Comparison of ENCODE assay signal across 26 mouse cellular contexts in genomic region chr12:118164785-118165184, GRCm38 (mm10). TPM values are rescaled to one million over a fixed set of nuclear protein-coding genes. Genes with fewer than 3 reads are reported as not detected.
DNase-seq lines count a peak whose midpoint lies in the region; ATAC-seq lines count a peak whose summit lies in the region.
"Had no signal": no experiment of that assay in that cellular context is flagged by ENCODE, and none has a peak within 500 bp of the region (broad histone marks: within the 10 kb centered on the region; RNA-seq: fewer than 3 reads in every experiment).

No protein-coding gene starts in this region.

- H3K9ac ChIP-seq in kidney, embryonic 14.5 days (ENCODE audit: low read depth, low read length) = no peak overlapping the region
- no peak overlapping the region for H3K9ac ChIP-seq in lung, embryonic 15.5 days
- H3K9ac ChIP-seq in midbrain, embryonic 11.5 days (ENCODE audit: low read length) = no peak overlapping the region
- no peak overlapping the region for H3K9ac ChIP-seq in midbrain, embryonic 13.5 days (replicated peaks)
- H3K9ac ChIP-seq: embryonic facial prominence, embryonic 13.5 days; hindbrain, embryonic 12.5 days had no signal

- peak; percentile 15 for DNase-seq in embryo, embryonic 10.5 days (ENCODE audit: low spot score)
- DNase-seq in embryo, embryonic 10 days (ENCODE audit: low spot score) = no peak
- no peak for DNase-seq in kidney, adult 18-20 months
- no peak for DNase-seq in lung, postnatal 25 days (ENCODE audit: low spot score)
- peak; percentile 49 for DNase-seq in midbrain, embryonic 11.5 days (ENCODE audit: low spot score, missing footprints)
- DNase-seq: adrenal gland, adult 8-10 months; adrenal gland, postnatal 36 days; B cell, adult 2 months; cerebellum, adult 2 months; cerebellum, postnatal 10 days; gastrocnemius, adult 2 months; gastrocnemius, postnatal 25 days; heart, postnatal 10 days; heart, postnatal 4 days had no signal

- H3K4me2 ChIP-seq in kidney, embryonic 14.5 days (replicated peaks; ENCODE audit: low read depth, low read length) = no peak overlapping the region
- H3K4me2 ChIP-seq in lung, embryonic 15.5 days = no peak overlapping the region
- H3K4me2 ChIP-seq in midbrain, embryonic 11.5 days = no peak overlapping the region
- H3K4me2 ChIP-seq in midbrain, embryonic 13.5 days (replicated peaks) = no peak overlapping the region
- H3K4me2 ChIP-seq: embryonic facial prominence, embryonic 13.5 days; hindbrain, embryonic 12.5 days had no signal

- H3K4me3 ChIP-seq in kidney, embryonic 14.5 days (ENCODE audit: low read length) = no peak overlapping the region
- no peak overlapping the region for H3K4me3 ChIP-seq in lung, embryonic 15.5 days
- no peak overlapping the region for H3K4me3 ChIP-seq in midbrain, embryonic 11.5 days (ENCODE audit: low read depth, low read length)
- H3K4me3 ChIP-seq in midbrain, embryonic 13.5 days (replicated peaks) = no peak overlapping the region
- H3K4me3 ChIP-seq: embryonic facial prominence, embryonic 13.5 days; erythroblast, embryonic 14.5 days; forebrain, embryonic 10.5 days; gastrocnemius, adult 2 months; heart, embryonic 10.5 days; hindbrain, embryonic 12.5 days had no signal

- no peaks in the 10 kb centered on the region for H3K36me3 ChIP-seq in kidney, embryonic 14.5 days (ENCODE audit: control insufficient read depth, insufficient read depth, low read length)
- H3K36me3 ChIP-seq in lung, embryonic 15.5 days = no peaks in the 10 kb centered on the region
- no peaks in the 10 kb centered on the region for H3K36me3 ChIP-seq in midbrain, embryonic 11.5 days (ENCODE audit: control insufficient read depth, insufficient read depth, low read length)
- no peaks in the 10 kb centered on the region for H3K36me3 ChIP-seq in midbrain, embryonic 13.5 days
- H3K36me3 ChIP-seq: embryonic facial prominence, embryonic 13.5 days; forebrain, embryonic 10.5 days; G1E; heart, embryonic 10.5 days; hindbrain, embryonic 12.5 days had no signal

- no peaks in the 10 kb centered on the region for H3K27me3 ChIP-seq in kidney, embryonic 14.5 days (ENCODE audit: control insufficient read depth, insufficient read depth, low read length)
- H3K27me3 ChIP-seq in lung, embryonic 15.5 days = no peaks in the 10 kb centered on the region
- no peaks in the 10 kb centered on the region for H3K27me3 ChIP-seq in midbrain, embryonic 11.5 days (ENCODE audit: control insufficient read depth, insufficient read depth, low read length)
- no peaks in the 10 kb centered on the region for H3K27me3 ChIP-seq in midbrain, embryonic 13.5 days
- H3K27me3 ChIP-seq: embryonic facial prominence, embryonic 13.5 days; hindbrain, embryonic 12.5 days had no signal

- no peaks in the 10 kb centered on the region for H3K4me1 ChIP-seq in kidney, embryonic 14.5 days (ENCODE audit: control insufficient read depth, insufficient read depth, low read length)
- no peaks in the 10 kb centered on the region for H3K4me1 ChIP-seq in lung, embryonic 15.5 days
- no peaks in the 10 kb centered on the region for H3K4me1 ChIP-seq in midbrain, embryonic 11.5 days (ENCODE audit: control insufficient read depth, insufficient read depth, low read length)
- no peaks in the 10 kb centered on the region for H3K4me1 ChIP-seq in midbrain, embryonic 13.5 days (replicated peaks)
- H3K4me1 ChIP-seq: embryonic facial prominence, embryonic 13.5 days; heart, embryonic 10.5 days; hindbrain, embryonic 12.5 days had no signal

- no peaks in the 10 kb centered on the region for H3K9me3 ChIP-seq in kidney, embryonic 14.5 days (ENCODE audit: control insufficient read depth, low read length)
- H3K9me3 ChIP-seq in lung, embryonic 15.5 days = no peaks in the 10 kb centered on the region
- no peaks in the 10 kb centered on the region; the same call in 1 of the 2 replicates for H3K9me3 ChIP-seq in midbrain, embryonic 11.5 days (ENCODE audit: control insufficient read depth, low read length)
- no peaks in the 10 kb centered on the region for H3K9me3 ChIP-seq in midbrain, embryonic 13.5 days
- H3K9me3 ChIP-seq: G1E had no signal

- no peak overlapping the region for H3K27ac ChIP-seq in kidney, embryonic 14.5 days (ENCODE audit: low read depth, low read length)
- no peak overlapping the region for H3K27ac ChIP-seq in lung, embryonic 15.5 days
- H3K27ac ChIP-seq in midbrain, embryonic 11.5 days (ENCODE audit: low read depth, low read length) = no peak overlapping the region
- H3K27ac ChIP-seq in midbrain, embryonic 13.5 days = no peak overlapping the region
- H3K27ac ChIP-seq: embryonic facial prominence, embryonic 13.5 days; forebrain, embryonic 10.5 days; gastrocnemius, adult 2 months; heart, embryonic 10.5 days; hindbrain, embryonic 12.5 days had no signal

- ATAC-seq in kidney, embryonic 14.5 days (ENCODE audit: low FRiP score, low TSS enrichment) = peak; percentile 20; the same call in 1 of the 2 replicates
- peak; percentile 19; the same call in 1 of the 2 replicates for ATAC-seq in lung, embryonic 15.5 days (ENCODE audit: borderline replicate concordance, extremely low read depth, low FRiP score, low TSS enrichment)
- ATAC-seq in midbrain, embryonic 11.5 days (ENCODE audit: low FRiP score) = no peak
- ATAC-seq in midbrain, embryonic 13.5 days = no peak
- ATAC-seq: CD4-positive, CD25-positive, alpha-beta regulatory T cell, adult 4 months; forebrain, embryonic 14.5 days had no signal

- WGBS in kidney, embryonic 14.5 days = 33% methylated on average over 4 of the region's 4 CpGs
- 22% methylated on average over 4 of the region's 4 CpGs for WGBS in lung, embryonic 15.5 days
- WGBS in midbrain, embryonic 11.5 days = 39% methylated on average over 4 of the region's 4 CpGs
- WGBS in midbrain, embryonic 13.5 days = 39% methylated on average over 4 of the region's 4 CpGs

RNA-seq across cellular contexts. Expression of gene Dnah11, which starts 34.1 kb away (rescaled TPM):
- polyA plus RNA-seq in kidney, embryonic 14.5 days (2014; fragmentation: Nextera tagmentation; extraction: Ambion mirVana) = 0.24 and 0.30 TPM in 2 replicates
- 0.40 and 0.69 TPM in 2 replicates for polyA plus RNA-seq in lung, embryonic 15.5 days (2015; fragmentation: Nextera tagmentation; extraction: Ambion mirVana)
- polyA plus RNA-seq in midbrain, embryonic 11.5 days (2014; fragmentation: Nextera tagmentation; extraction: Ambion mirVana) = 0.29 and 0.37 TPM in 2 replicates
- 0.07 and 0.10 TPM in 2 replicates for polyA plus RNA-seq in midbrain, embryonic 13.5 days (2015; fragmentation: Nextera tagmentation; extraction: Ambion mirVana)
- polyA plus RNA-seq: erythroblast, embryonic 14.5 days; G1E; heart, embryonic 14.5 days had no signal

Comparison
In these comparisons a context has a peak if more than half of its experiments do, and no peak if none do; other contexts are left out.
1. DNase-seq: peak in embryo, embryonic 10.5 days (single experiment) and midbrain, embryonic 11.5 days (single experiment); none in embryo, embryonic 10 days (single experiment), kidney, adult 18-20 months (single experiment) and lung, postnatal 25 days (single experiment).
2. ATAC-seq: peak in kidney, embryonic 14.5 days (single experiment) and lung, embryonic 15.5 days (single experiment); none in midbrain, embryonic 11.5 days (single experiment) and midbrain, embryonic 13.5 days (single experiment).